Comparison of ENCODE assay signal across 30 mouse cellular contexts in the genomic region with DNA sequence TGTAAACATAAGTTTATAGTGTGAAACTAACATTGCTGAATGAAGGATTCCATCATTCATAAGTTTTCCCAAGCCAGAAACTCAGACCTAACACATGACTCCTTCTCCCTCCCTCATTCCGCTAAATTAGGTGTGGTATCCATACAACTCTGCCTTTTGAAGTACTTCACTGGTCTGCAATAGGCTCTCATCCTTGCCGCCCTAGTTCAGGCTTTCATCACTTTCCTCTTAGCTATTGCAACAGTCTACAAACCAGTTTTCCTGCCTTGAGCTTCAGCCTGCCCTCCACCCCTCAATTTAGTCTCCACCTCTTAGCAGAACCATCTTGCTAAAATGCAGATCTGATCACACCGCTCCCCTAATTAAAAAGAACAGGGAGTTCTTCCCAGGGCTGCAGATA. TPM values are rescaled to one million over a fixed set of nuclear protein-coding genes. Genes with fewer than 3 reads are reported as not detected.
"Had no signal": no experiment of that assay in that cellular context is flagged by ENCODE, and none has a peak within 500 bp of the region (broad histone marks: within the 10 kb centered on the region; RNA-seq: fewer than 3 reads in every experiment).

No protein-coding gene starts in this region.

- DNase-seq: kidney, adult 18-20 months; kidney, adult 9 months; kidney, postnatal 14 days; kidney, postnatal 4 days; liver; lung, embryonic 14.5 days; midbrain, embryonic 14.5 days; thymus, postnatal 36 days had no signal

- H3K4me3 ChIP-seq: intestine, embryonic 15.5 days; limb, embryonic 10.5 days; limb, embryonic 13.5 days; liver, embryonic 12.5 days; liver, embryonic 15.5 days had no signal

- H3K27ac ChIP-seq: intestine, embryonic 15.5 days; limb, embryonic 10.5 days; limb, embryonic 13.5 days; liver, embryonic 12.5 days; liver, embryonic 15.5 days; macrophage had no signal

- H3K4me1 ChIP-seq: intestine, embryonic 15.5 days; limb, embryonic 10.5 days; limb, embryonic 13.5 days; liver, embryonic 12.5 days; liver, embryonic 15.5 days had no signal

- H3K27me3 ChIP-seq: intestine, embryonic 15.5 days; limb, embryonic 13.5 days; liver, embryonic 12.5 days; liver, embryonic 15.5 days had no signal

- ATAC-seq: intestine, embryonic 15.5 days; liver, embryonic 12.5 days had no signal

- H3K4me2 ChIP-seq: intestine, embryonic 15.5 days; limb, embryonic 13.5 days; liver, embryonic 12.5 days; liver, embryonic 15.5 days; lung, embryonic 14.5 days; midbrain, embryonic 11.5 days had no signal

- H3K36me3 ChIP-seq: intestine, embryonic 15.5 days; limb, embryonic 13.5 days had no signal

- H3K9me3 ChIP-seq: intestine, embryonic 15.5 days; limb, embryonic 10.5 days; limb, embryonic 13.5 days; liver, embryonic 12.5 days; liver, embryonic 15.5 days had no signal

- H3K9ac ChIP-seq: intestine, embryonic 15.5 days; limb, embryonic 13.5 days; liver, embryonic 12.5 days; liver, embryonic 15.5 days; lung, embryonic 14.5 days had no signal

RNA-seq across cellular contexts. Expression of gene Gm2174, which starts 29.8 kb away (rescaled TPM):
- total RNA-seq: layer of hippocampus, adult 18-20 months; layer of hippocampus, postnatal 14 days; left cerebral cortex, adult 18-20 months; left cerebral cortex, postnatal 25 days; midbrain, postnatal 0 days had no signal
- polyA plus RNA-seq: liver, embryonic 12.5 days; midbrain, postnatal 0 days; neural tube, embryonic 14.5 days; small intestine, adult 2 months; spleen, adult 2 months; testis, adult 2 months; urinary bladder, adult 2 months had no signal

RNA-seq across cellular contexts. Expression of gene Gm10477, which starts 47.0 kb away (rescaled TPM):
- total RNA-seq: layer of hippocampus, adult 18-20 months; layer of hippocampus, postnatal 14 days; left cerebral cortex, adult 18-20 months; left cerebral cortex, postnatal 25 days; megakaryocyte-erythroid progenitor cell, adult 5-6 weeks; midbrain, postnatal 0 days had no signal
- polyA plus RNA-seq: intestine, embryonic 15.5 days; kidney, embryonic 16.5 days; limb, embryonic 10.5 days; limb, embryonic 13.5 days; liver, embryonic 12.5 days; liver, embryonic 15.5 days; lung, embryonic 14.5 days; macrophage; midbrain, embryonic 11.5 days; midbrain, embryonic 14.5 days; midbrain, postnatal 0 days; neural tube, embryonic 11.5 days; neural tube, embryonic 14.5 days; small intestine, adult 2 months; spleen, adult 2 months; stomach, embryonic 16.5 days; testis, adult 2 months; thymus, postnatal 0 days; urinary bladder, adult 2 months had no signal
